Mouse (Mus musculus): ENCODE results near the gene Foxn4. TPM values are rescaled to one million over a fixed set of nuclear protein-coding genes. Genes with fewer than 3 reads are reported as not detected.

The Foxn4 gene
- polyA plus RNA-seq, 1 experiment from 2014 or later, result not detected

- no peaks in the 10 kb centered on the region for H3K9me3 ChIP-seq (replicated peaks; ENCODE audit: low read length)
- WGBS, result 42% methylated on average over 6 of the region's 6 CpGs
- no peak overlapping the region for H3K27ac ChIP-seq
- H3K36me3 ChIP-seq (ENCODE audit: insufficient read depth, low read length), result no peaks in the 10 kb centered on the region
- 0 out of 2 replicates have a peak, but pooled peaks cover 4% of the 10 kb centered on the region for H3K27me3 ChIP-seq (ENCODE audit: insufficient read depth, low read length)
- no peaks in the 10 kb centered on the region for H3K4me1 ChIP-seq (replicated peaks; ENCODE audit: insufficient read depth, low read length)
- ATAC-seq (replicated peaks; ENCODE audit: low FRiP score, low read depth), result no peak
- no peak overlapping the region for H3K4me3 ChIP-seq (replicated peaks; ENCODE audit: low read depth, low read length)
- no peak for DNase-seq (ENCODE audit: low spot score)
- no peak overlapping the region for H3K9ac ChIP-seq (ENCODE audit: low read depth, low read length)
- no peak for TF ChIP-seq CTCF (IDR thresholded peaks at IDR 0.05; ENCODE audit: low read depth)
- no peak overlapping the region for H3K4me2 ChIP-seq (ENCODE audit: low read length)
Measured at GRCm38 (mm10) chr5:114282346-114282745, 8.7 kb upstream of the Foxn4 start.

DNA sequence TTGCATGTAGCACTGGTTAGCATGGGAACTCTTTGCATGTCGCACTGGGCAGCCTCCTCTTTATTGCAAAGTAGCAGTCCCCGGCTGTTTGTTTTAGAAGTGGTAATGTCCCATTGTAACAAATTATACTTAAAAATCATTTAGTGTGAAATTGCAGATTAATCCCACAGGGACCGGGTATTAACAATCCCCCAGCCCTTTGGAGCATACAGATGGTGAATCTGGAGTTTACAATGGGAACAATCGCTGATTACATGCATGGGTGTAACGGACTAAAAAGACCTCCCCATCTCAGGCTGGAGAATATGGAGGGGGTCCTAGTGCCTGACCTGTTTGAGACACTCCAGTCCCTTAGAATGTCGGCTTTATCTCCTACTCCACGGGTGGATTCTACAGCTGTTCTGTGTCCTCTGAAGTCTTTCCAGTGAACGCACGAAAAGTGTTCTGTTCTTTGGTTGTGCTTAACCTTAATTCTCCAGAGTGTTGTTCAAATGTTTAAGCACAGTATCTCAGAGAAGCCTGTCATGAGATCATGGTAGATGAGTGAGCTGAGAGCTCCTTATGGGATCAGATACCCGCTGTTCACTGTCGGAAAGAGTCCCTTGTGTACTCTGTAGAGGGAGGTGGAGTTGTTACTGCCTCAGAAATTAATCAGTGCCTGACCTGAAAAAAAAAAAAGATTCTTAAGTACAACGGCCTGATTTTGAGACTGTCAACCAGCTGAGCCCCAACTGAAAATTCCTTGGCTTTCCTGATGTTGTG is 6.0 kb upstream of the Foxn4 start:
- TF ChIP-seq CTCF (IDR thresholded peaks at IDR 0.05; ENCODE audit: low read depth), result no peak
- 48% methylated on average over 12 of the region's 12 CpGs for WGBS
- H3K27me3 ChIP-seq (ENCODE audit: insufficient read depth, low read length), result peaks cover 29% of the 10 kb centered on the region
- no peak overlapping the region for H3K27ac ChIP-seq
- no peaks in the 10 kb centered on the region for H3K4me1 ChIP-seq (replicated peaks; ENCODE audit: insufficient read depth, low read length)
- no peaks in the 10 kb centered on the region for H3K9me3 ChIP-seq (replicated peaks; ENCODE audit: low read length)
- DNase-seq (ENCODE audit: low spot score) (no peak), ATAC-seq (replicated peaks; ENCODE audit: low FRiP score, low read depth) (no peak)
- H3K36me3 ChIP-seq (ENCODE audit: insufficient read depth, low read length), result no peaks in the 10 kb centered on the region
- no peak overlapping the region for H3K4me2 ChIP-seq (ENCODE audit: low read length)
- no peak overlapping the region for H3K9ac ChIP-seq (ENCODE audit: low read depth, low read length)
- no peak overlapping the region for H3K4me3 ChIP-seq (replicated peaks; ENCODE audit: low read depth, low read length)

GRCm38 (mm10) chr5:114275991-114276390 is 2.4 kb upstream of the Foxn4 start:
- no peak for DNase-seq (ENCODE audit: low spot score)
- no peak overlapping the region for H3K9ac ChIP-seq (ENCODE audit: low read depth, low read length)
- WGBS, result 21% methylated on average over 16 of the region's 16 CpGs

DNA sequence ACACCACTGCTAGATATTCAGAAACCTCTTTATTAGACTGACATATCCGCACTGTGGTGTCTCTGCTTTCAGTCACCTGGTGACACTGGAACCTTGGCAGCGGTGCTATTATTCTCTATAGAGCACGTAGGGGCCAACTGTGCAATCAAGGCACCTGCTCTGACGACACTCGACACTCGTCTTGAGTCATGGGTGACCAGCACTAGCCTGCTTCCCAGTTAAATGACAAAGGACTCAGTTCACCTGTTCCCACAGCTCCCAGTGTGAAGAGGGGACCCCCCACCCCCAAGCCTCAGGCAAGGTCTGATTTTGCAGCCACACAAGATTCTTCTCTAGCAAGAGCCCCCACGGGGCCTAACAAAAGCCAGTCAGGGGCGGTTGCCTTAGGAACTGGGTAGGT is 1.7 kb upstream of the Foxn4 start:
- Histone ChIP-seq H3K27me3 (ENCODE audit: insufficient read depth, low read length) (peaks cover 54% of the 10 kb centered on the region), H3K4me2 (ENCODE audit: low read length) (no peak overlapping the region), H3K4me1 (replicated peaks; ENCODE audit: insufficient read depth, low read length) (peaks cover 5% of the 10 kb centered on the region; the same call in 1 of the 2 replicates), H3K9me3 (replicated peaks; ENCODE audit: low read length) (no peaks in the 10 kb centered on the region), H3K27ac (no peak overlapping the region), H3K4me3 (replicated peaks; ENCODE audit: low read depth, low read length) (no peak overlapping the region), H3K36me3 (ENCODE audit: insufficient read depth, low read length) (no peaks in the 10 kb centered on the region), H3K9ac (ENCODE audit: low read depth, low read length) (no peak overlapping the region)
- DNase-seq (ENCODE audit: low spot score) (no peak), ATAC-seq (replicated peaks; ENCODE audit: low FRiP score, low read depth) (no peak)
- TF ChIP-seq CTCF (IDR thresholded peaks at IDR 0.05; ENCODE audit: low read depth), result no peak
- WGBS, result 15% methylated on average over 8 of the region's 8 CpGs

More at GRCm38 (mm10) chr5:114275991-114276390, 2.4 kb upstream of the Foxn4 start:
- H3K4me3 ChIP-seq (replicated peaks; ENCODE audit: low read depth, low read length), result no peak overlapping the region
- H3K9me3 ChIP-seq (replicated peaks; ENCODE audit: low read length), result no peaks in the 10 kb centered on the region
- no peaks in the 10 kb centered on the region for H3K36me3 ChIP-seq (ENCODE audit: insufficient read depth, low read length)
- H3K4me2 ChIP-seq (ENCODE audit: low read length), result no peak overlapping the region
- peaks cover 54% of the 10 kb centered on the region for H3K27me3 ChIP-seq (ENCODE audit: insufficient read depth, low read length)
- no peak for TF ChIP-seq CTCF (IDR thresholded peaks at IDR 0.05; ENCODE audit: low read depth)
- peaks cover 5% of the 10 kb centered on the region; the same call in 1 of the 2 replicates for H3K4me1 ChIP-seq (replicated peaks; ENCODE audit: insufficient read depth, low read length)
- H3K27ac ChIP-seq, result no peak overlapping the region
- ATAC-seq (replicated peaks; ENCODE audit: low FRiP score, low read depth), result no peak

DNA sequence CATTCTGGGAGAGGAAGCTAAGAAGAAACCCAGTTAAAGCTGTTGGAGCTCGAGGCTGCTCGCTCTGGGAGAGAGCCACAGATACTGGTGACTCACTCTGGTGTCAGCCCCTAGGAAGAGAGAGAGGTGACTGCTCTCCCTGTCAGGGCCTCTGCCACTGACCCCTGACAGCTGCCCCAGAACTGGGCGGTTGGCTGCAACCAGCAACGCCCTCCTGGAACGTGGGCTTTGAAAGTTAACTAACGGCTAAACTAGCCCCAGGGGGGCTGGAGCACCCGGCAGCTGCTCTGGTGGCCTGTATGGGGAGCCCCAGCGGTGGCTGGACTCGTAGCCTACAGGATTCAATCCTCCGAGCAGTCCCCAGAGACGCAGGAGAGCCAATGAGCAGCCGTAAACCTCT is 3.6 kb downstream of the Foxn4 start:
- WGBS, result 12% methylated on average over 12 of the region's 12 CpGs
- H3K4me1 ChIP-seq (replicated peaks; ENCODE audit: insufficient read depth, low read length), result peaks cover 9% of the 10 kb centered on the region; the same call in 1 of the 2 replicates
- ATAC-seq (replicated peaks; ENCODE audit: low FRiP score, low read depth) (no peak), DNase-seq (ENCODE audit: low spot score) (no peak)
- no peak overlapping the region for H3K4me3 ChIP-seq (replicated peaks; ENCODE audit: low read depth, low read length)
- peaks cover 29% of the 10 kb centered on the region for H3K27me3 ChIP-seq (ENCODE audit: insufficient read depth, low read length)
- H3K27ac ChIP-seq, result no peak overlapping the region
- H3K4me2 ChIP-seq (ENCODE audit: low read length), result no peak overlapping the region
- no peaks in the 10 kb centered on the region for H3K9me3 ChIP-seq (replicated peaks; ENCODE audit: low read length)
- no peak overlapping the region for H3K9ac ChIP-seq (ENCODE audit: low read depth, low read length)
- TF ChIP-seq CTCF (IDR thresholded peaks at IDR 0.05; ENCODE audit: low read depth), result no peak
- H3K36me3 ChIP-seq (ENCODE audit: insufficient read depth, low read length), result no peaks in the 10 kb centered on the region

DNA sequence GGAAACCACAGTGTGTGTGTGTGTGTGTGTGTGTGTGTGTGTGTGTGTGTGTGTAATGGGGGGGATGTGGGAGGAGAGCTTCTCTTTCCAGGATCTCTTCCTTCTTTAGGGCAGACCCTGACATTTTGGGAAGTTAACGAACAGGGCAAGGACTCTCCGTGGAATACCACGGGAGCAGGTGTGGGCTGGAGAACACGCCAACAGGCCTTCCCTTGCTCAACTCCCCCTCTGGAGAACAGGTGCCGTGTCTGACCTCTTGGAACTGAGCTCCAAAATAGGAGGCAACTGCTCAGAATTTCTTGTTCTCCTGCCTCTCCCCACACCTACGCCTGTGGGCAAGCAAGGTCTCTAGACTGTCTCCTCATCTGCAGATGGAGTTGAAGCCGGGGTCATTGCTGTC is 4.1 kb downstream of the Foxn4 start:
- Histone ChIP-seq H3K4me1 (replicated peaks; ENCODE audit: insufficient read depth, low read length) (peaks cover 9% of the 10 kb centered on the region; the same call in 1 of the 2 replicates), H3K27ac (no peak overlapping the region), H3K36me3 (ENCODE audit: insufficient read depth, low read length) (no peaks in the 10 kb centered on the region), H3K9ac (ENCODE audit: low read depth, low read length) (no peak overlapping the region), H3K9me3 (replicated peaks; ENCODE audit: low read length) (no peaks in the 10 kb centered on the region), H3K27me3 (ENCODE audit: insufficient read depth, low read length) (peaks cover 24% of the 10 kb centered on the region), H3K4me2 (ENCODE audit: low read length) (no peak overlapping the region), H3K4me3 (replicated peaks; ENCODE audit: low read depth, low read length) (no peak overlapping the region)
- TF ChIP-seq CTCF (IDR thresholded peaks at IDR 0.05; ENCODE audit: low read depth), result no peak
- DNase-seq (ENCODE audit: low spot score) (no peak), ATAC-seq (replicated peaks; ENCODE audit: low FRiP score, low read depth) (no peak)
- WGBS, result 31% methylated on average over 7 of the region's 7 CpGs
